Mouse (Mus musculus): ENCODE measurements at regions not wholly inside any gene's neighbourhood (a gene's known extent, or its start where the extent isn't known, plus 50 kb on each side); places are given as distances from the start of the nearest gene placed in this dataset.

DNA sequence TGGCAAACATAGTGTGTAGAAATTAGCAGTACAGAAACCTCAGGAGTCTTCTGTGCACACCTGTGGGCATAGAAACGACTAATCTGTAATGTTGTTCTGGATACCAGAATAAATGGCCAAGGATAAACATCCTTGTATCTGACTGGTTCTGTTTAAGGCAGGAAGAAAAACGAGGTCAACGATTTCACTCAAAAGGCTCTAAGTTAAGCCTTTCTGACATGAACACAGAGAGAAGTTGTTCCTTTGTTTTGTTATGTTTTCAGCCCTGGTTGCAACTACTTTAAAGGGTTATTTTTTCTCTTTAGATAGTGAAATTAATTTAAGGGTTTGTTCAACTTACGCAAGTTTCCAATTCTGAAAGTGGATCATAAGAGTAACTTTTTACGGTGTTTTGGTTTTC, 299.6 kb upstream of the Kif18a start:
- TF ChIP-seq CTCF (IDR thresholded peaks at IDR 0.05) (no peak), EP300 (IDR thresholded peaks at IDR 0.05) (no peak)

Data from lung, postnatal 0 days (tissue).